Mouse (Mus musculus): ENCODE results near the gene Kmt5b.
A peak's percentile ranks its signal among the peaks of the same experiment; 100 is the strongest.

The Kmt5b gene

DNA sequence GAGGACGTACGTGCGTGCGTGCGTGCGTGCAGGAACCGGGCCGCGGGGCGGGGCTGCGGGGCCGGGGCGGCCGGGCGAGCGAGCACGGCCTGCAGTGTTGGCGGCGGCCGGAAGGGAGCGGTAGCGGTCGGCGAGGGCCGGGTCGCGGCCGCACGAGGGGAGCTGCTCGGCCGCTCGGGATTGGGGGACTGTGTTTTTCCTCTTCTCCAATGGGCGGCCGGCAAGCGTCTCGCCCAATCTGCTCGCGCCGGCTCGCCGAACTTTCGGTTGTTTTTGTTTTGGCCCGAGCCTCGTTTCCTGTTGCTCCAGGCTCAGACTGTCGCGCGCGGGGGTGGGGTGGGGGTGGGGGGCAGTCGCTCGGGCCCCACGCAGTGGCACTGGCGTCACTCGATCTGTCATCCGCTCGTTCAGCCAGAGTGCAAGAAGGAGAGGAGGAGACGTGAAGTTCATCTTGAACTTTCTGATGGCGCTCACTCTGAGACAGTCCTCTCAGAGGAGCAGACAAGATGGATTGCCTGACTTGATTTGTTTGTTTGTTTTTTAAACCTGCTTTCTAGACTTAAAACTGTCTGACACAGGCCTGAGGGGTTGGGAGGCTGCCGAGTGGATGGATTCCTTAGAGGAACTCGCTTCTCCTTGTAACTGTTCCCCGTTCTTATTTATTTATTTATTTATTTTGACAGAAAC, 1.6 kb downstream of the Kmt5b start:
- peak; percentile 92 for DNase-seq (ENCODE audit: low read depth, low spot score)

DNA sequence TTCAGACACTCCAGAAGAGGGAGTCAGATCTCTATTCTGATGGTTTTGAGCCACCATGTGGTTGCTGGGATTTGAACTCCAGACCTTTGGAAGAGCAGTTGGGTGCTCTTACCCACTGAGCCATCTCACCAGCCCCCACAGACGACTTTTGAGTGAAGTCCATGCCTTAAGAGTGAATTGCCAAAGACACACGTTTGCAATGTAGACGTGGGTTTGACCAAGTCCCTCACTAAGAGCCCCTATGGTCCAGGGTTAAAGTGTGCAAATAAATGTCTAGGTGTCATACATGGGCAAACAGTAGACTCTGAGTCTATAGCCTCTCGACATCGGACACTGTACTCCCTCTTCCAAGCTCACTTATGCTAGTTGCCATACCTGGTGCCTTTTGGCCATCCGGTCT, 2.3 kb downstream of the Kmt5b start:
- DNase-seq (ENCODE audit: low read depth, low spot score) = no peak

DNA sequence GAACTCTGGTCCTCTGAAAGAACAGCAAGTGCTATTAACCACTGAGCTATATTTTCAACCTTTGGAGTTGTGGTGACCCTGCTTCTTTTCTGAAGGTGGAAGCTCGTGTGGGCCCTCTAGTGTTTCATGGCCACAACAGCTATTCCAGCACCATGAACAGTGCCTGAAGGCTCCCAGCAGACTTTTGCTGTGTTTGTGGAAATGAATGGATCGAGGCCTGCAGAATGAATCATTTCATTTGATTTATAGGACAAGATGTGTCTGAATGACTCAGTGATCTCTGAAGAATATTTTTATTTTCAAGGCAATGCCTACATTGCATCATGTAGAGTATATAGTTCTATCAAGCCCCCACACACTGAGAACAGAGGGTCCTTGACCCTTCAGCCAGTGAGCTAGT, 6.9 kb downstream of the Kmt5b start:
- peak; percentile 54 for DNase-seq (ENCODE audit: low read depth, low spot score)

DNA sequence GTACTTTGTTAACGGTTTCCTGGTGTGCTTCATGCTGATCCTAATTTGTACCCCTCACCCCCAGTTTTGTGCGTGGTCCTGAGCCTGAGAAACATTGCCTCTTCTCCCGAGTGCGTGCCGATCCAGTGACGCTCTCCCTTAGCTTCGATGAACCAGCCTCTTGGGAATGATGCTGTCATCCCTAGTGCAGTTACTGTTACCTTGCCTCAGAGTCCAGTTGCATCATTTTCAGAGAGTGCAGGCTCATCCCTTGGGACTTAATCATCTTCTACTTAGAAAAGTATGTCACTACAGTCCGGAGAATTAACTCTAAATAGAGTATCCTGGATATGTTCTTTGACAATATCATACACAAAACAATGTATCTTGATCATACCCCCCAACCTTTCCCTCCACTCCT, 11.5 kb downstream of the Kmt5b start:
- DNase-seq (ENCODE audit: low read depth, low spot score) = no peak

DNA sequence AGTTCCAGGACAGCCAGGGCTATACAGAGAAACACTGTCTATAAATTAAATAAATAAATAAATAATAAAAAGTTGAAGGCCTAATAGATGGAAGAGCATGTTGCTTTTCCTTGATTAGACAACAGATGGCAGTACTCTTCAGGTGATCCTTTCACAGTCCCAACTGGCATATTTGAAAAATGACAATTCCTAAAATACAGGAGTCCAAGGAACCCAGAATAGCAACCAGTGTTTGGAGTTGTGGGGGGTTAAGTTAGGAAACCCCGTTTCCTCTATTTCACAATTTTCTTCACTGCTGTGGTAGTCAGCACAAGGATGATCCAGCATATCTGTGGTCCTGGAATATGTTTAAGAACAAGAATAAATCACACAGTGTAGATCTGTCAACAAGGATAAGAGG, 22.9 kb downstream of the Kmt5b start:
- no peak for DNase-seq (ENCODE audit: low read depth, low spot score)

DNA sequence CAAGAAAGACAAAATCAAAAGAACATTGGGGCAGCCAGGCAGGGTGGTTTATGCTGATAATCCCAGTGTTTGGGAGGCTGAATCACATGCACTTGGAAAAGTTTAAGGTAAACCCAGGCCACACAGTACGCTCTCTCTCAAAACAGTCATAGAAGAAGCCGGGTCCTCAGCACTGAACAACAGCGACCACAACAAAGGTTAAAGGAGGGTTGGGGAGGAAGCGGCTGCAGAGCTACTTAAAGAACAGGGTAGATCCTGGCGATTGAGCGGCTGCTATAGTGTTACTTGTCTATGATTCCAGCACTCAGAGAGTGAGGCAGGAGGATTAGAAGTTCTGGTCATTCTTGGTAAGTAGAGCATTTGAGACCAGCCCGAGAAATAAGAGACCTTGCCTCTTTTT, 38.3 kb downstream of the Kmt5b start:
- no peak for DNase-seq (ENCODE audit: low read depth, low spot score)

DNA sequence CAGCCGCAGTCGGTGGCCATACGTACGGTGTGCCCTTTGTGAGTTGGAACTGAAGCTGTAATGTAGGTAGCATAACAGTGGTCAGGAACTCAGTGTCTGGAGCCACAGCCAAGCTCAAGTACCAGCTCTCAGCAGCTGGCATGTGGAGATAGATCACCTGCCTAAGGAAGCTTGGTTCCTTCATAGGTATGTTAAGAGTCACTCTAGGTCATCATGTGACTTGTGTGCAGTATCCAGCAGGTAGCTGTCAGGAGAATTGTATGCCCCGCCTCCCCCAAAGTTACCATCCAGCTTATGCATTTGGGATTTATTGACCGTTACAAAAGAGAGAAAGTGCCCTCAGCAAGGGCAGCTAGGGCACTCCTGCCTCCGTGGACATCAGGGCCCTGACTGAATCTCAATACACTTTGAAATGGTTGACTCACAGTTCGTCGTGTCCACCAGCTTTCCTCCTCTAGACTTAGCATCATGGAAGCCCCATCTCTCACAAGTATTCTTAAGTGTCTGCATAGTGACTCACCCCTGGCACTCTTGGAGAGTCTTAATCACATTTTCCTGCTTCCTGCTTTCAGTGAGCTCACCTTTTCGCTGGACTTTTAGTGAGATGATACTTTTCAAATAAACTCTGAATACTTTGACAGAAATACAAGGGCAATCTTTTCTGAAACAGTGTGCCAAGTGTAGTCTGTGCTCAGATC, 43.5 kb downstream of the Kmt5b start:
- DNase-seq (ENCODE audit: low read depth, low spot score) = no peak

GRCm38 (mm10) chr19:3814461-3814860, 47.2 kb downstream of the Kmt5b start:
- no peak for DNase-seq (ENCODE audit: low read depth, low spot score)

- no peak for DNase-seq (ENCODE audit: low read depth, low spot score)
These were observed 48.6 kb downstream of the Kmt5b start for GRCm38 (mm10) chr19:3815824-3816223.

DNA sequence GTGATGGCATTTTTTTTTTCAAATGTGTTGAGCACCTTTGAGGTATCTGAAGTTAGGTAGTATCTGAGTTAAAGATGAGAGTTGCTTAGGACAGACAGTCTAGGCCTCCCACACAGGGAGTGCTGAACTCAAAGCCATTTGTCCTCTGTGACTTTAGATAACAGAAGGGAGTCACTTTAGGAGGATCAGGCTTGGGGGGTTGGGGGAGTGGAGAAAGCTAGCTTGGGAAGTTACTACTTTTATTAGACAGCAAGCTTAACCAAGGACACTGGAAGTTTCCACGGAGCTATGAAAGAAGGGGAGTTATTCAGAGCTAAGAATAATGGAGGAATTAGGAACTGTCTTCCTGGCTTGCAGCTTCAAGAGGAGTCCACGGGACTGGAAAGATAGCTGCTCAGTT, 51.9 kb downstream of the Kmt5b start:
- DNase-seq (ENCODE audit: low read depth, low spot score) = no peak

- DNase-seq (ENCODE audit: low read depth, low spot score) = no peak
These were observed 52.8 kb downstream of the Kmt5b start for GRCm38 (mm10) chr19:3819899-3820444.

DNA sequence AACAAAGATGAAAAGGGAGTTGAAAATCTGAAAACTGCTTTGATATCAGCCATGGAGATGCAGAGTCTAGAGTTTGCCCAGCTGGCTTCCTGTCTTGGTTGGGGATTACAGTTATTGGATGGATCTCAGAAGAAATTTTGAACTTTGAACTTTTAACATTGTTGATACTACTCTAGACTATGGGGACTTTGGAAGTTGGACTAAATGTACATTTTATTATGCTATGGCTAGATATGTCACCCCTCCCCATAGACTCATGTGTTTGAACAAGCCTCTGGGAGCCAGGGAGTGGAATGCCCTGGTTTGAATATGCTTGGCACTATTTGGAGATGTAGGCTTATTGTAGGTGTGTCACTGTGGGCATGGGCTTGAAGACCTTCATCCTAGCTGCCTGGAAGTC, 57.8 kb downstream of the Kmt5b start:
- DNase-seq (ENCODE audit: low read depth, low spot score) = no peak

DNA sequence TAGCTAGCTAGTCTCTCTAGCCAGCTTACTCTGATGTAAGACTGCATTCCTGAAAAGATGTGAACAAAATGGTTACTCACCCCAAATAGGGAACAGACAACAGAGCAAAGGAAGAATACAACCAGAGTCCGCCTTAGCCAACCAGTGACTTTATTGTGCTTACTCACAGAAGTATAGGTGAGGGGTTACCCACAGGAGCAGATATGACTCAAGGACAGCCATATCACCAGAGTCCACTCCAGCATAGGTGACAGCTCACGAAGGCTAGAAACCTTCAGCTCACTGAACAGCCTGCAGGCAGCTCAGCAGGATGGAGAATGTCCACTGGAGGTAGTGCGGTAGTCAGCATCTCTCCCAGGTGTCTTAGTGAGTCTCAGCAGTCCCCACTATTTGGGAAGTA, 62.6 kb downstream of the Kmt5b start:
- DNase-seq (ENCODE audit: low read depth, low spot score) = no peak

GRCm38 (mm10) chr19:3831716-3832115, 64.5 kb downstream of the Kmt5b start:
- DNase-seq (ENCODE audit: low read depth, low spot score) = no peak

- DNase-seq (ENCODE audit: low read depth, low spot score) = no peak
These were observed 65.7 kb downstream of the Kmt5b start for GRCm38 (mm10) chr19:3832851-3833353.

GRCm38 (mm10) chr19:3834301-3834700, 67.1 kb downstream of the Kmt5b start:
- no peak for DNase-seq (ENCODE audit: low read depth, low spot score)

GRCm38 (mm10) chr19:3836791-3837190, 69.6 kb downstream of the Kmt5b start:
- peak; percentile 49 for DNase-seq (ENCODE audit: low read depth, low spot score)

DNA sequence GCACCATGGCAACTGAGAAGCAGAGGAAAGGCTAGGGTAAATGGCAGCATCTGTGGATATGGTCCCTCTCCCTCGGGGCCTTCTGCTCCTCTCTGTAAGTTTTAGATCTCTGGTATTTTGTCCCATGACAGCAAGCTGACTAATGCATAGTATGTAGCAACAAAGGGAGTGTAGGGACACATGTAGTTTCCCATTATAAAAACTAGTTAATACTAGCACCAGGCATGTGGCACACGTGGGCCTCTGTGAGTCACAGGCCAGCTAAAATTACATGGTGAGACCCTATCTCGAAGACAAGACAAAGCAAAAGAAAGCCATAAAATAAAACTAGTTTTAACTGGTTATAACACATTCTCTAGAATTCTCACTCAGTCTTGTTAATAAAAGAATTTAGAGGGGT, 71.7 kb downstream of the Kmt5b start:
- DNase-seq (ENCODE audit: low read depth, low spot score) = no peak

DNA sequence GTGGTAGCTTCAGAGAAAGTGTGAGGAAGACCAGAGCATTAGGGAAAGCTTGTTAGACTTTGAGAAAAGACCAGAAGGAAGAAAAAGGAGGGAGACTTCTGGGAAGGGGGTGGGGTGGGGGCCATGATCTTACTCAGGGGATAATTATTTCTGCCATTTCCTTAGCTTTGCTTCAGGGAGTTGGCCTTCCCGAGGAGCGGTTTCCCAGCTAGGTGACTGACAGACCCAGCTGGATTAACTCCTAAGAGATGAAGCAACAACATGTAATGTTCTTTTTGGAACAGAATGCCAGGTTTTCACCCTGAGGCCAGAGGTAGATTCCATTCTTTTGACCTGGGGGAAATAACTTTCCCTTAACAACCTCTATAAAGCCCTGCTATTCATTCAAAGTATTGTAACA, 72.5 kb downstream of the Kmt5b start:
- DNase-seq (ENCODE audit: low read depth, low spot score) = no peak

DNA sequence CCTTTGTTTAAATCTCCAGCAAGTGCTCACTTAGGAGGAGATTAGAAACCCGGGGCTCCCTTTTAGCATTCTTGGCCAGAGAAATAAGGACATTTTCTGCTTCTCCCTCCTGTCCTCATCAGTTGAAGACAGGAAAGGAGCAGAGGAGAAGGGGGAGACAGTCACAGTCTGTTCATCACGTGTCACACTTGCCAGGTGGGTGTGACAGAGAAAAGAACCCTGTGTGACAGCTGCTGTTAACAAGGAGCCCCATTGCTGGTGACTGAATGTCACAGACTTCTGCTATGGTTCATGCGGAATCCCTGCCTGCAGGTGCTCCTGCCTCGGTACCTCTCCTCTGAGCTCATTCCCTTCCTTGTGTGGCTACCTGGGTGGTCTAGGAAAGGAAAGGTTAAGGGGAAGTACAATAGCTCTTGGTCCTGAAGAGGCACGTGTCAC, 73.0 kb downstream of the Kmt5b start:
- peak; percentile 69 for DNase-seq (ENCODE audit: low read depth, low spot score)

DNA sequence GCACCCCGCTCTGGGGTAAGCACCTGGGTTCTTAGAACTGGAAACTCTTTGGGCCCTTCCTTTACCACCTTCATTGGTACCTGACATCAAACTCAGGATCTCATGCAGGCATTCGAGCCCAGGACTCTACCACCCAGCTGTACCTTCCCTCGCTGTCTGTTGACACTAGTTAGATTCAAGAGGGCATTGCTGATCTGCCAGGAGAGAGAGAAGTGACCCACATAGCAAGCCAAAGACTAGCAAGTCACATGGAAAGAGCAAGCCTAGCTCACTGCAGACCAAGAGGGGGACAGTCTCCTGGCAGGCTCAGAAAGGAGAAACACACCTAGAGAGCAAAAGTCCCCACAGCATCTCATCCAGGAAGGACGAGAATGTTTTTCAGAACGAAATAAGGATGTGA, 73.5 kb downstream of the Kmt5b start:
- no peak for DNase-seq (ENCODE audit: low read depth, low spot score)

DNA sequence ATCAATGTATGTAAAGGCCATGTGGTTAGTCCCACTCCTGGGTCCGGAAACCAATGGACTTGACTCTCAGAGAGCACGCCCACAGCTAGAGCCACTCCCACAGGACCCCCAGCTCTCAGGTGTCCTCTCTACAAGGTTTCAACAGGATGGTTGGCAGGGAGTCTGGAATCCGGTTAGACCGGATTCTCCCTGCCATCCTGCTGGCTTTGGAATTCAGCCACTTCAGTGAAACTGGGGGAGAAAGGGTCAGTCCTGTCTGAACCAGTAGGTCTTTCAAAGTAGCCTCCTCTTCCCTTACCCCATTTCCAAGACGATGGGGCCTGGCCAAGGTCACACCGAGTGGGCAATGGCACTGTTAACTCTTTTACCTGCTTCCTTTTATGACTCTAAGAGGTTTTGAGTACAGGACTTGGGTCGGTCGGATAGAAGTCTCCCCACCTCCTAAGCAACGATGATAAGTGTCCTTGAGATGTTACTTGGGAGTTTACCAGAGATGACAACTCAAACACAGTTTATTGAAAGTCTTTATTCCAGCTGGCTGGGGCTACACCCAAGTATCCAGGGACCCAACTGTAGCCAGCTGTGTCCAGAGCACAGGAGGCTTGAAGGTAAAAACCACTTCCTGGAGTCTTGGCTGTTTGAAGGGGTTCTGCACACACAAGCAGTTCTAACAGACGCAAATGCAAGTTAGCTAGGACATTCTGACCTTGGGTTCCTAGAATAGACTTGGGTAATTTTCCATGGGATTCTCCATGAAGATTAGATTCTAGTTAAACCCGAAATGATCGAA, 75.3 kb downstream of the Kmt5b start:
- peak; percentile 100 for DNase-seq (ENCODE audit: low read depth, low spot score)
